Mouse (Mus musculus) thymus, postnatal 14 days (tissue): ENCODE results near the gene Mvk.

Experiments
- DNase-seq: peaks from one replicate; pipeline ENCODE4 v3.0.0; 2021

Mvk gene

DNA sequence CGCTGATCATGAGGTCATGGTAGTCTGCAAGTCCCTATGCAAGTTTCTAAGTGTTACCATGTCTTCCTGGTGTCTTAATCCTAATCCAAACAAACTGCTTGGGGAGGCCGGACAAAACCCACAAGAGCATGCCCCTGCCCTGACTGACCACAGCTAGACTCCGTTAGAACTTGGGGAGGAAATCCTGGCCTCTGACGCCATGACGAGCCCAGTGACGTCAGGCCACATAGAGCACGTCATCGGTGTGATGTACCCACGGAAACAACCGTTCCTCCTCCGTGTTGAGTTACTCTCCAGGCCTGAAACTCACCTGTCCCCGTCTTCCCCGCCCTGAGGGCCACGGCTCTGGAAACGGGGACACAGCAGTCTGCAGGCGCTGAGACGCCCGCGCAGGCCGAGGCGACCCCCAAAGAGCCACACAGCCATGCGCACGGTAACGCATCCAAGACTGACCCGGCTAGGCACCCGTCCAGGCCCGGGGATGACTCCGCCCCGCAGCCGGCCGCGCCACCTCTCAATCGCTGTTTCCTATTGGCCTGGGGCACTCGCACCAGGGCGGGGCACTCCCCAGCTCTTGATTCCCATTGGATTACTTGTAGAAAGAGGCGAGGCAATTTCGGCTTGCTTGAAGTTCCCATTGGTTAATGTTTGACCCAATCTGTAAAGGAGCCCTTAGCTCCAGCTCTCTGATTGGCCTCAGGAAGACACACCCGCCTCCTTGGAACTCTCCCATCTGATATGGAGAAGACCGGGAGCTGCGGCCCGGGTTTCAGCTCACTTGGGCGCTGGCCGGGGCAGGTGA, at the start of gene Mvk, which contains the start of gene Mmab:
Gene Mvk (plus strand): TSS at position 704 of the 802 bp plus-strand sequence.
Gene Mmab (minus strand): TSS at position 495 of the 802 bp plus-strand sequence.
- peak; percentile 97 for DNase-seq

DNA sequence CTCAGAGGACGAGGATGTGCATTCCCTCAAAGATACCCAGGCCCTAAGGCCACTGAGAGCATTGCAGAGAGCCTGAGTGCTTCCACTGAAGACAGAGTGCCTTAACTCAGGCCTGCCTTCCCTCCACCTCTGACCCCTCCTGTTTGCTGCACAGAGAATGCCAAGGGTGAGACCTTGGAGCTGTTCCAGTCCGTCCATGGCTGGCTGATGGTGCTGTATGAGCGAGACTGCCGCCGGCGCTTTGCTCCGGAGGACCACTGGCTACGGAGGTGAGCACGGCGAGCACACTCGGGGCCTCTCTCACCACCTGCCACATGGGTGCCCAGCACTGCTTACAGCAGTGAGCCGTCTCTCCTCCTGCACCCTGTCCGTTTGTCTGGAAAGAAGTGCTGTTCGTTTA, 37.5 kb upstream of the Mvk start:
- no peak for DNase-seq

DNA sequence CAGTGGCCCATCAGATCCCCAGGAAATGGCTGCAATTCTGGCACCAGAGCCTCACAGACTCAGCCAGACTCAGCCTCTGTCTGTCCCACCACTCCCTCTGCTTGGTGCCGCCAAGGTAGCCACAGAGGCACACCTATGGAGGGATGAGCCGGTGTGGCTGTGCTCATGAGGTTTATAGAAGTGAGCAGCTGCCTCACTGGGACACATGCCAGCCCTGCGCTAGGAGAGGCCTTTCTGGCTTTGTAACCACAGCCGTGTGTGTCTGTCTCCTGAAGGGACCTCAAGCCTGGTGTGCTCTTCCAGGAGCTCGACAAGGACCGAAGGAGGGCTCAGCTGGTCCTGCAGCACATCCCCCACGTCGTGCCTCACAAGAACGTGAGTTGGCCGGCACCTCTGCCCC, 36.8 kb upstream of the Mvk start:
- no peak for DNase-seq

DNA sequence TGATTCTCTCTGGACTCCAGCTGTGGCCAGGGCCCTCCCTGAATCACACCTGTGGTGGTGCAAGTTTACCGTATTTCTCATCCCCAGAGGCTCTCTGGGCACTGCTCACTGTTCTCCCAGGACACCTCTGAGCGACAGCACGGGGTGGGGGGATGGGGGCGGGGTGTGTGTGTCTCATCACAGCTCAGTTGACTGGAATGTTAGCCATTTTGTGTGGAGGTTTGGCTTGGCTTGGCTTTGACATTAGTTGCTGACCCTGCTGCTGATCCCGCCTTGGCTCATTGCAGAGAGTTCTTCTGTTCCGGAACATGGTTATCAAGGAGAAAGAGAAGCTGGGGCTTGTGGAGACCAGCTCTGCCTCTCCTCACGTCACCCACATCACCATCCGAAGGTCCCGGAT, 36.3 kb upstream of the Mvk start:
- DNase-seq = no peak

DNA sequence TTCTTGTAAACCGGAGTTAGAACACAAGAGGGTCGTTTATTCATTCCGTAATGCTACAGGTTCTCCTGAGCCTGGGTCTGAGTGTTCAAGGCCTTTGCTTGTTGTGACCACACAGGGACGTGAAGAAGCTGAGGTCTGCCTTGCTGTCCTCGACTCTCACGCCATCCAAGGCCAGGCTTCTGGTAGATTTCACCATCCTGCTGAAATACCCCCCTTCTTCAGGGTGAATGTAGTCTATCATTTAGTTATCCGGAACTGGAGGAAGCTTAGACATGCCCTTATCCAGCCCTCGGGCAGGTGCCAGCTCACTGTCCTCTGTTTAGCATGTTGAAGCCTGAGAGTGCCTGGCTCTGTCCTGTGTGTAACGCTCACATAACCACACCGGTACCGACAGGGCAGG, 35.2 kb upstream of the Mvk start:
- DNase-seq = no peak

DNA sequence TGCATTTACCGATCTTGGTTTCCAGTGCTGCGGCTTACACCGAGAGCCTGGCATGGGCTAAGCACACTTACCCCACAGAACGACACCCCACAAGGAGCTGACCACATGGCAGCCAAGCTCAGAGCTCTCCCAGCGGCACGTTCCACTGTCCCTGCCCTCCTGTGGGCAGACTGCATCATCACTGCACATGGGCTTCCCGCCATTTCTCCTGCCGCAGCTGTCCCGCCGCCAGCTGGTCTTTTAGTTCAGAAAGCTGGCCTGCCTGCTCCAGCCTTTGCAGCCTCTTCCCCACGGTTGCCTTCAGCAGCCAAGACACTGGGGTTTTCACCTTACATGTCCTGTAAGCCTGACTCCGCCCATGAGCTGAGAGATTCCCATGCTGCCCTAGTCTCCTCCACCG, 33.6 kb upstream of the Mvk start:
- no peak for DNase-seq

DNA sequence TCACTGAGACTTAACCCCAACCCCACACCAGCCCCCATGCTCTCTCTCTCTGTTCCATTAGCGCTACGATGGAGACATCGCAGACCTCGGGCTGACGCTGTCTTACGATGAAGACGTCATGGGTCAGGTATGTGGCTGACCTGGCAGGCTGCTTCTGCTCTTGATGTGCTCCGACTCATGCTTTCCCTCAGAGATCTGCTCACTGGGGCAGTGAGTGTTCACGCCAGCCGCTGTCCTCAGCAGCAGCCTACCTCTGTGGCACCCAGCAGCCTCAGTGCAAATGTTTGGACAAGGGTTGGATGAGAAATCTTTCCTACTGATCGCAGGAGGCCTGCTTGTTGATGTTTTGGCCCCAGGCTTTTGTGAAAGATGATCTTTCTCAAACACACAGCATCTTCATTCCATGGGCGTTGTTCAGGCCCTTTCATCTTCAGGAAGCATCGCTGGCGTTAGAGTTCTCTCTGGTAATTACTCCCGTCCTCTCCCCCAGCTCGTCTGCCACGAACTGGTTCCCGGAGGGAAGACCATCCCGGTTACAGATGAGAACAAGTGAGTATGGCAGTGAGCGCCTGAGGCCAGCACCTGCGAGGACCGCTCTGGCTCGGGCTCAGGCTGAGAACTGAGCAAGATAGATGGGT, 31.6 kb upstream of the Mvk start:
- no peak for DNase-seq

DNA sequence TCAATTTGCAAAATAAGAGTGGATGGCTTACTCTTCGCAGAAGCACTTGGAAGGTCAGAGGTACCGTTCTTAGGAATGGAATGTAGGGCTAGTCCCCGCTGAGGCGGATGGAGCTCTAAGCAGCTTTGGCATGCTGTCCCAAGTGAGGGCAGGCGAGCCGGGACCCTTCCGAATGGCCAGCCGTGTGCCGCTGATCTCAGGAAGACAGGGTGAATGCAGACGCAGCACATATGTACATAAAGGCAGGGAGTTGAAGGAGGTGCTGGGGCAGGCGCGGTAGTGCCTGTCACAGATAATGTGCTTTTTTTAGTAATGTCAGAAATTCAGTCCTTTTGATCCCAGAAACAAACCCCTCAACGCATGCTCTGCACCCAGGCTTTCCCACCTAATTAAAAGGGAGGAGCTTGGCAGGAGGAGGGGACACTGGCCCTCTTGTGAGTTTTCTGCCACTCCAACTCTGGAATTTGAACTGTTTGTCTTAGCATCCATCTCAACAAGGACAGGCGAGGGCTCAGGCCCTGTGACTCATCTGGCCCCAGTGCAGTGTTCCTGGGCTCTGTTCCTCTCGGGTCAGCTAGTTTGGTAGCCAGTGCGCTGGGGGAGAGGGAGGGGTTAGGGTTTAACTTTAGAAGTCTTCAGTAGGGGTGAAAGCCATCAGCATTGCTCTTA, 30.9 kb upstream of the Mvk start:
- DNase-seq = no peak

DNA sequence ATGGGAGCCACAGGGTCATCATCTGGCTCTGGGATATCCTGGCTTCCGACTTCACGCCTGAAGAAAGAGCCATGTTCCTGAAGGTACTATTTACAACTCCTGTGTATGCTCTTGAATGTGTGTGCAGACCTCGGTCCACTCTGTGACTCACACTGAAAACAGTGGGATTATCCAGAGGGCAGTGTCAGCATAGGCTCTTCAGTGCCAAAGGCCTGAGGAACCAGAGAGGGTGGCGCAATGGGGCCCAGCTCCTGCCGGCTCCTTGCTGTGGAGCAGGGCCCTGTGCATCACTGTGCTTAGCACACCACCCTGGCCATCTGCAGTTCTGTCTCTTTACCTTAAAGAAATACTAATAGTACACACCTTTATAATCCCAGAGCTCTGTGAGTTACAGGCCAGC, 28.5 kb upstream of the Mvk start:
- DNase-seq = no peak

DNA sequence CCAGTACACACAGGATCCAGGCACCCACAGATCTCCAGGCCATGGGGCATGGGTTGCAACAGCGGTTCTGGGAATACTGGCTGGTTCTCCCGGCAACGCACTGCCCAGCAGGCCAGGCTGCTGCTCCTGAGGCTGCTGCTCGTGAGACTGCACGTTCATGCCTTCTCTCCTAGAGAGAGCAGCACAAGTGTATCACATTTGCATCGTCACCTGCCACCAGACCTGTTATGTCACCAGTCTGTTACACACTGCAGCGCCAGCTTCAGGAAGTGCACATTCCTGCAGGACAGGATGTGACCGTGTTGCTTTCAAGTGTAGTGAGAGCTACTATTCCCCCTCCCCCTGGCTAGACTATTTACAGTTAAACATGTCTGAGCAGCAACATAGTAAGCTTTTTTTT, 27.2 kb upstream of the Mvk start:
- no peak for DNase-seq

DNA sequence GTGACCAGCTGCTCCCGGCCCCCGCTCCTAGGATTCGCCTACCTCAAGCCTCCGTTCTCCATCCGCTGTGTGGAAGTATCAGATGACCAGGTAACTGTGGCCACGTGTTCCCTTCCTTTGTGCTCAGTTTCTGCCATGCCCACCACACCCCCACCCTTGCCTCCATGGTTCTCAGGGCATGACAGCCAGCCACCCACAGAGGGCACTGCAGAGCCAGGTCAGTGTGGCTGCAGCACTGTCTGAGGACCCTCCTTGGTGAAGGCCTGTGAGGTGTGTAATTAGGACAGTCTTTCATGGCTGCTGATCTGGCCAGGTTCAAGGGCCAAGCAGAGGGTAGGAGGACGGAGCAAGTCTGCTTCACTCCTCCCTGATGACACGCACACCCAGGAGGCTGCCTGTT, 25.5 kb upstream of the Mvk start:
- peak; percentile 10 for DNase-seq

DNA sequence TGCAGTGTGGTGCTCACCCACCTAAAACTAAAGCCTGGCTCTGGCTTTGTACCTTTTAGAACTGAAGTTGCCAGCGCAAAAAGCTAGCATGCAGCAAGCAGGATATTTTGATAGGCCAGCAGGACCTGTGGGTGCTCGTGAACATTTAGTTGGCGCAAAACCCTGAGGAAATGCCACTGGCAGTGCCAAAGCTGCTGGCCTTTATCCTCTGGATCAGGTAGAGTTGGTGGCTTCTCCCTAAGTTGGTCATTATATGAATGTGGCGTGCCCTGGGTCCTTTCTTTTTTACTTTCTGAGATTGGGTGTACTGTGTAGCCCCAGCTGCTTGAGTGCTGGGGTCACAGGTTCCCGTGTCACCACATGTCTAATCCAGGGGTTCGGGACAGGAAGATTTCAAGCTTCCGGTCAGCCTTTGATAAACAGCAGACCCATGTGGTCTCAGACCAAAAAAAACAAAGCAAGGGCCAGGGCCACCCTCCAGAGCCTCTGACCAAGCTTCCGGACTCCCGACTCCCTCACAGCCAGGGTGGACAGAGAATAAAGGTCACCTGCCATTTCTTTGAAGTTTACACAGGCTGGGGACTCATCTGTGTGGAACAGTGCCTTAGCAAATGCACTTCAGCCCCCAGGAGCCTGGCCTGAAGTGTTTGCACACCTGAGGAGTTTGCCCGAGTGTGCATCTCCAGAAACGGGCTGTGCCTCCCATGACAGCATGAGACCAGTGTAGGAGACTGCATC, 22.3 kb upstream of the Mvk start:
- DNase-seq = no peak

DNA sequence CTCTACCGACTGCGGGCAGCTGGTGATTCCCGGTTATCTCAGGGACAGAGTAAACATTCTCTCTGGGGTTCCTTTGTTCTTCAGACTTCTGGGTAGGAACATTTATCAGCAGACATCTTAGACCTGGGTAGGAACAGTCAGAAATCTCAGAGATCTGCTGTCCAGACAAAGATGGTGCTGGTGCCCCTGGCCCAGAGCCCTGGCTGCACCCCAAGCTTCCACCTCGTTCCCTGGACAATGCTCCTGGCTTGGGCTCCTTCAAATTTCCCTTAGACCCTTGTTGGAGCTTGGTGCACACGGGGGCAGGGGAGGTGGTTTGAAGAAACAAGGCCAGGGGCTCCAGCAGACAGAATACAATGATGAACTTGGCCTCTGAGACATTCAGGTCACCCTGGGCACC, 21.5 kb upstream of the Mvk start:
- no peak for DNase-seq

DNA sequence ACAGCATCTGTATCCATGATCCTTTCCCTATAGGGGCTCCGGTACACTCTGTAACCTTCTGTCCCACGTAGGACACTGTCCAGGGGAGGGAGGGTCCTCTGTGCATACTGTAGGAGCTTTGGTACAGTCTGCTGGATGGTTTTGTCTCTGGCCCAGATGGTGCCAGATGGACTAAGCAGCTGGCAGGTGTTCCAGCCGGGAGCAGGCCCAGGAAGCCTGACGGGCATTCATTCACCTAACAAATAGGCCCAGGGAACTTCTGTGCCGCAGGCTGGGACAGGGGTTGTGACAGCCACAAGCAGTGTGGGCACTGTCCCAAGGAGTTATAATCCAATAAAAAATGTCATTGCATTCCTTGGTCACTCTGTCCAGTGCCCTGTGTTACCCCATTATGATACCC, 20.1 kb upstream of the Mvk start:
- no peak for DNase-seq

DNA sequence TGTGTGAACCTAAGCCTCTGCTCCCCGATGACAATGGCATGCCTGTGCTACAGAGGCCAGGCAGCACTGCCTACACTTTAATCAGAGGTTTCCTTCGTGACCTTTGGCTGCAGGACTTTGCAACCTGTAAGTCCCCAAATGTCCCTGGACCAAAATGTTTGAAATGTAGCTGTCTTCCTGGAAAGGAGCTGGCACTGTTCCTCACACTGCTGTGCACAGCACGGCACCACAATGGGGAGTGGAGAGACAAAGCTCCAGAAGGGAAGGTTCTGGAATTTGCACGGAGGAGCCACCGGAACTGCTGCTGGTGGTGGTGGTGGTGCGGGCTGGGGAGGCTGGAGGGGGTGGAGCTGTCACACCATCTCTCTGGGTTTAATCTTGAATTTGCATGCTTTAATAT, 17.3 kb upstream of the Mvk start:
- no peak for DNase-seq

DNA sequence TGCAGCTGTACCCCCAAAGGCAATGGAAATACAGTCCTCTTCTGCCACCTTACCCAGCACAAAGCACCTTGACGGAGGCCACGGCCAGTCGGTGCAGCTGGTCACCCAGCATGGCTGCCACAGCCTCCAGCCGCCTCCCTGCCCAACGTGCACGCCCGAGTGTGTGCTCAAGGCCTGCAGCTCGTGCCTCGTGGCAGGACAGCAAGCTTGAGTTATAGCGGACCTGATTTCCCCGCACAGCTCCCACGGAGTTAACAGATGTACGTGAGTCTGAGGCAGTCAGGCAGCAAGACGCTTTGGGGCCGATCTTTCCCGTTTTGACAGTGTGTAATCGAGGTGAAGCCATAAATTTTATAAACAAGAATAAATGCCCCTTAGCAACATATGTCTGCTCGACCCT, 15.4 kb upstream of the Mvk start:
- DNase-seq = no peak

DNA sequence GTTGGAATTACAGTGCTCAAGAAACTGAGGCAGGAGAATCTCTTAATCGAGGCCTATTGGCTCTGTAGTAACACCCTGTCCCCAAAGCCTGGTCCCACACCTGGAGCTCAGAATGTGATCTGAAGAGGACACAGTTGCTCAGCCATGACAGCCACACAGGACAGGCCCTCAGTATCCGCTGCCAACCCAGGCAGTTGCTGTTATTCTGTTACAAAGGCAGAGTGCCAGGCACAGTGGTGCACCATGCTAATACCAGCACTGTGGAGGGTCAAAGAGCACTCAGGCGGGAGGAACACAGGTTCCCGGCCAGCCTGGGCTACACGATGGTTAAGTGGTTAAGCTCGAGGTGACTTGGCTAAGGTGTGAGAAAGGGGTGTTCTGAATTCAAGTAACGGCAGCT, 14.3 kb upstream of the Mvk start:
- DNase-seq = no peak

DNA sequence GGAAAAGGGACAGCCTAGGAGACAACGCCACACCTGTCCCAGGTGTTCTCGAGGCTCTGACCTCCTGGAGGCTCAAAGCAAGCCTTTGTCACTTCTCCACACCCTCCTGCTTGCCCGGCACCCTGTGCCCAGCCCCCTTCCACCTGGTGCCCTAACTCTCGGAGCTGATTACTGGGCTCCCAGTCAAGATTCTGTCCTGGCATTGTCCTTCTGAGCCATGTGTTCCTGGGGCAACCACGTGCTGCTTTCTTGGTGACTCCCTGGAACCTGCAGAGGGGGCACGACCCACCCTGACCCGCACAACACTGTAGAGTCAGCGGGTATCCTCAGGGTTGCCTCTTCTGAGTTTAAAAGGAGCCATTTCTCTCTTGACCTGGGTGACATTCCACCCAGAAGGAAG, 9.7 kb upstream of the Mvk start:
- no peak for DNase-seq

DNA sequence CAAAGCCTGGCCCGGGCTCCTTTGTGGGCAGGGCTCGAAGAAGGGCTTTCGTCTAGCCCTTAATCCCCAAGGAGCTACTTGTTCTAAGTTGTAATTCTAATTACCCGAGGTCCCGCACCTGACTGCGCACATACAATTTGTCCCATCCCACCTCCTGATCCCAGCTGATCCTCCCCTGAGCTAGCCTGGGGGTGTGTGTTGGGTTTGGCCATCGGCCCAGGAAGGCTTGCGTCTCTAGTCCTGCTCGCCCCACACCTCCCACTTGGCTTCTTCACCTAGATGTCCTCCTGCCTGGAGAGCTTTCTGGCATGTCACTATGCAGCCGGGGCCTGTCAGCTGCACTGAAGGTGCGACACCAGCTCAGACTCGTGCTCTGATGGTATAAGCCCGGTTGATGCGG, 8.5 kb upstream of the Mvk start:
- no peak for DNase-seq

DNA sequence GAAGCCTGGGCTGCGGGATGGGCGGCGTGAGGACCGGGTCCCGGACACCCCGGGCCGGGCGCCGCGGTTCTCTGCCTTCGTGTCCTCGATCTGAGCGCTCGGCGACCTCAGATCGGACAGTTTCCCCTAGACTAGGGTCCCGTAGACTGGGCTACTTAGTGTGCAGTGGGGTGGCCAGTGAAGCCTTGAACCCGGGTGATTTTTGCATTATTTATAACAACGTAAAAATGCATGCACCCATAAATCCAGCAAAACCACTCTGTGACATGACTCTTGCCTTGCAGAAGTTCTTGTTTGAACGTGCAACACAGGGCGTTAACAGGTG, 261 bp downstream of the Mvk start:
- no peak for DNase-seq

DNA sequence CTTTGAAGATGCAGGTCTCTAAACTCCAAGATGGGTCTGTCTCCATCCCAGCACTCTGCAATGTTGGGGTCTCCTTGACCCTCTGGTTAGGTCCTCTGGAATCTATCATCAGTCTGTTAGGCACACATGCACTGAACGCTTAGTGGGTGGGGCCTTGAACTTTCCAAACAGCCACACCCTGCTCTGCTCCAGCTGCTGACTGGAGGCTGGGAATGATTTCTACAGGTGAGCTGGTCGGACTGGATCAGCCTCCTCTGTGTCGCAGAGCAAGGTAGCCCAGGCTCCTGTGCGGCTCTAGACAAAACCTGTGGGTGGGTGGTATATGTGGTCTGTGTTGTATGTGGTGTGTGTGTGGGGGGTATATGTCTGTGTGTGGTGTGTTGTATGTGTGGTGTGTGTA, 4.9 kb downstream of the Mvk start:
- DNase-seq = no peak

DNA sequence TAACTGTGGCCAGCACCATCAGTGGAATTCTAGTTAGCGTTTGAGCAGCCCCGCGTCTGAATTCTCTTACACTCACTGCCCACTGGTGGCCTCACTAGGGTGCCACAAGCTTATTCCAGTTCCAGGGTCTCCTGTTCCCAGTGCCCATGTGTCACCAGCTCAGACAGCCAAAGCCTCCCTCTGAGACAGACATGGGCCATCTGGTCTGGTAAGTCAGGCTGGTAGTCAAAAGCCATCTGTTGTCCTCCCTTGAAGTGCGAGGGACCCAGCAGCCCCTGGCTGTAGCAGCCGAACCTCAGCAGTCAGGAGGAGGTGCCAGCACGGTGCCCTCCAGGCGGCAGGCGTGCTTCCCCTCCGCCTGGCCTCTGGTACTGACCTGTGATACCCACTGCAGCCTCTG, 12.2 kb downstream of the Mvk start:
- DNase-seq = no peak

DNA sequence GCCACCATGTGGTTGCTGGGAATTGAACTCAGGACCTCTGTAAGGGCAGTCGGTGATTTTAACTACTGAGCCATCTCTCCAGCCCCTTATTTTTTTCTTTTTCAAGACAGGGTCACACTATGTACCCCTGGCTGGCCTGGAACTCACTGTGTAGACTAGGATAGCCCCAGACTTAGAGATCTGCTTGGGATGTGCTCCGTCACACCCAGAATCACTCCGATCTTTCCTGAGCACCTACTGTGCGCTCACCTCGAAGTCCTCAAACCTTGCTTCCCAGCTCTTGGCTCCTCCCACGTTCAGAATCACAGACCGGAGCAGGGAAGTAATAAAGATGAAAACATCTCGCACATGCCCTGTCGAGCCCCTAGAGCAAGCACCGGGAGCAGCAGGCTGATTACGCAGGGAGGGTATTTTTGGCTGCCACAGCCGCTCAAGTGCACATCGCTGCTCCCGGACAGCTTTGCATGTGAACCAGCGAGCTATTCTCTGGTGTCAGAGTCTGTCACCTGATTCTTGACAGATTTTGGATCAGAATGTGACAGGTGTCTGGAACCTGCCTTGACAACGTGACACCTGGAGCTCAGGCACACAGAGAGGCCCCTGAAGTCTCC, 13.0 kb downstream of the Mvk start:
- no peak for DNase-seq
